Mouse (Mus musculus) ovary, adult 18-20 months (tissue): ENCODE measurements around the gene Washc2.
A peak's percentile ranks its signal among the peaks of the same experiment; 100 is the strongest.
"Not testable (repeated sequence)": the region's sequence is repeated elsewhere in the genome, so short reads cannot be mapped to it uniquely, and the experiment has no call there.

Source experiments
- DNase-seq: peaks from one replicate; pipeline ENCODE4 v3.0.0; 2022; ENCODE audit warnings: low spot score, mixed read lengths

The Washc2 gene

DNA sequence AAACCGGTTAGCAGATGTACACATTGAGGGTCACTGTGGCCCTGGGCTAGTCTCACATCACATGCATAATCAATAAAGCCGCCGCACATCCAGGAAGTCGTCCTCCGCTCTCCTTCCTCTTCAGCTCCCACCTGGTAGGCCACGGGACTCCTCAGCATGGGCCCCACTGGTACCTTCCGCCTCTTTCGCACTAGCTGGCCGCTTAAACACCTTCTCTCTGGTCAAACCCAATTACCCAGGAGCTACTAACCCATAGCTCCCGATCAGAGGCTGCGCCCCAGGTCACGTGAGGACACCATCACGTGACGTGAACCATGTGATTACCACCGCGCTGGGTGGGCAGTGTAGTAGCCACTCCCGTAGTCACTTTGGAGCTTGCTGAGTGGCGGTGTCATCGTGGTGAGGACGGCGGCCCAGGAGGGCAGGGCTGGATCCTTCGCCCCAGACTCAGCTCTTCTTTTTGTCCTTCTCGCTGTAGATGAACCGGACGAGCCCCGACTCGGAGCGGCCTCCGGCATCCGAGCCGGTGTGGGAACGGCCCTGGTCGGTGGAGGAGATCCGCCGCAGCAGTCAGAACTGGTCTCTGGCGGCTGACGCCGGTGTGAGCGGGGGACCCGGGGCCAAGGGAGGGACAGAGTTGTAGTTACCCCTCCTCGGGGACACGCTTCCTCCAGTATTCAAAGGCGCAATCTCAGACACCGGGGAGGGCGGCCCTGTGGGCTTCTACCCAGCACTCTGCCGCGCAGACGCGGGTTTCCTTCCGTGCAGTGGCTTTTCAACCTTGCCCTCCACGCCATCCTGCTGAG lies at the start of gene Washc2:
Washc2 (plus strand) TSS at position 310 of the 806 bp plus-strand sequence.
- DNase-seq: peak; percentile 94

DNA sequence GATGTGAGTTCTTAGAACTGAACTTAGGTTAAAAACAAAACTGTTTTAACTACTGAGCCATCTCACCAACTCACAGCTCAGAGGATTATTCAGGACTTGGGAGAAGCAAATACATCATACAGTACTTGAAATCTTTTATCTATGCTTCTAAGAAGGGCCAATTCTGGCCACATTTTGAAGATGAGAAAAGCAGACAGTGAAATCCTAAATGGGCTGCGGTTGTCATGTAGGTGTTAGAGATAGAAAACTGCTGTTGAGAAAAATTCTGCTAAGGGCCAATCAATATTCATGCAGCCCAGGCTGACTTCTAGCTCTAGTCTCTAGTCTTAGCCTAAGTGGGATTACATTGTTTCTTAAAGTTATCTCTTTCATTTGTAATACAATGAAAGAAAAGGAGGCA lies 41.5 kb upstream of the Washc2 start:
- no peak for DNase-seq

DNA sequence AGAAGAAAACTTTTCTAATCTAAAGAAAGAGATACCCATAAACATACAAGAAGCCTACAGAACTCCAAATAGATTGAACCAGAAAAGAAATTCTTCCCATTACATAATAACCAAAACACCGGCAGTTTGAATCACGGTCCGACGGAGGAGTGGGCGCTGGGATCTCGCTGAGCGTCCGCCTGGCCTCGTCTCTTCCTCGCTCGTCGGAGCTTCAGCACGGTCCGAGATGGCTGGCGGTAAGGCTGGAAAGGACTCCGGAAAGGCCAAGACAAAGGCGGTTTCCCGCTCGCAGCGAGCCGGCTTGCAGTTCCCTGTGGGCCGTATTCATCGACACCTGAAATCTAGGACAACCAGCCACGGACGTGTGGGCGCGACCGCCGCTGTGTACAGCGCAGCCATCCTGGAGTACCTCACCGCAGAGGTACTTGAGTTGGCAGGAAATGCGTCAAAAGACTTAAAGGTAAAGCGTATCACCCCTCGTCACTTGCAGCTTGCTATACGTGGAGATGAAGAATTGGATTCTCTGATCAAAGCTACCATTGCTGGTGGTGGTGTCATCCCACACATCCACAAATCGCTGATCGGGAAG lies 34.2 kb upstream of the Washc2 start:
- not testable (repeated sequence) for DNase-seq

DNA sequence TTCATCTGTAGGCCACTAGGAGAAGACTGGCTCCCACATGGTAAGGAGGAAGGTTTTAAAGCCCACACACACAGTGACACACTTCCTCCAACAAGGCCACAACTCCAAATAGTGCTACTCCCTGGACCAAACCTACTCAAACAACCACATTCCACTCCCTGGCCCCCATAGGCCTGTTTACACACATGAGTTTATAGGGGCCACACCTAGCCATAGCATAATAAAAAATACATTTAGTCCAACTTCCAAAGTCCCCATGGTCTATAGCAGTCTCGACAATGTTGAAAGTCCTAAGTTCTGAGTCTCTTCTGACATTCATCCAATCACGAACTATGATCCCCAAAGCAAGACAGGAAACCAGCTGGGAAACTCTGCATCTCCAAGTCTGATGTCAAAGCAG lies 29.5 kb upstream of the Washc2 start:
- DNase-seq: no peak

DNA sequence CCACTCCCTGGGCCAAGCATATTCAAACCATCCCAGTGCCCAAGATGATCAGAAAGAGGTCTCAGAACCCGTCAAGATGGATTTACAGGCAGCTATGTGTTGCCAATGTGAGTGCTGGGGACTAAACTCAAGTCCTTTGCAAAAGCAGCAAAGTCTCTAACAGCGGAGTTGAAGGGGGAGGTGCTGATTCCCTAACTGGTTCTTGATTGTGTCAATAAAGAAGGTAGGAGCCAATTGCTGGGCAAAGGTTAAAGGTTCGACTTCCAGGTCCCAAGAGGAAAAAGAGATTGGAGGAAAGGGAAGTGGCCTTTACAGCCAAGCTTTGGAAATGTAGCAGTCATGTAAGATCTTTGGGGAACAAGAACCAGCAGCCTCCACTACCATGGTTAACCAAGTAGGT lies 27.1 kb upstream of the Washc2 start:
- no peak for DNase-seq

DNA sequence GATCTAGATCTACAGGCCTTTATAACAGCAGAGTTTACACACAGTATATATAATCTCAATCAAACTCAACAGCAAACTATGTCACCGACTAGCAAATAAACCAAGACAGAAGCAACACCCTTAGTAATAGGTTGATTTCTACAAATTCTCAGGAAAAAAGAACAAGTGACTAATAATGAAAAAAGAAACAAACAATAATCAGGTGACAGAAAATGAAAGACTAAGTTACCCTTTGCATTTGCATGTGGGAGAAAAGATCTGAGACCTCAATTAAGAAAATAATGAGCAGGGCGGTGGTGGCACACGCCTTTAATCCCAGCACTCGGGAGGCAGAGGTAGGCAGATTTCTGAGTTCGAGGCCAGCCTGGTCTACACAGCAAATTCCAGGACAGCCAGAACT lies 24.3 kb upstream of the Washc2 start:
- no peak for DNase-seq

DNA sequence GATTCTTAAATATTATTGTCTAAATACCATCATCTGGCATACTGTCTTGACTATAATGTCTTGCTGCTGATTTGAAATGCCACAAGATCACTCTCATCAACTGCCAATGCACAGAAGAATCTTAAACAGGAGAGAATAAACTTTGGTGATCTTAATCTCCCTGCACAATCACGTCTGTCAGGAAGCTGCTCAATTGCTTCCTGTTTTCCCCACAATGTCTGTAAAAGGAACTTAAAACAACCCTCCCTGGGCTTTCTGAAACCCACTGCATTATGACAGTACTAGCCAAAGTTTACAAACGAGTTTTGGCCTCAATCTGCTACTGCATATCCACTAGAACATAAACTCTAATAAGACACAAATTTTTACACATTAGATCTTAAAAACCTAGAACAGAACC lies 21.4 kb upstream of the Washc2 start:
- no peak for DNase-seq

DNA sequence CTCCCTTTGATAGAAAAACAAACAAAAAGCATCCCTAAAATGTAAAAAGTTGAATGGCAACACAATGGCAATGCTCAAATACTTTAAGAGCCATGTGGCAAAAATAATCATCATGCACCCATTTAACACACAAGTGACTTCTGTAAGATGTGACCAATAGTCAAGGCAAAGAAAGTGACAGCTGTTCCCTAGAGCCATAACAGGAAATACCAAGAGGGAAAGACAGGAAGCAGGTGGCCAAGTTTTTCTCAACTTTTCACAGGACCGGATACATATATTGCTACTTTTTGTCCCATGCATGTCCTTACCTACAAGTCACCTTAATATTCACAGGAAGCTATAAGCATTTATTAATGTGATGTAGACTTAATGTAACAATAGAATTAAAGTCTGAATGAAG lies 18.4 kb upstream of the Washc2 start:
- DNase-seq: no peak

DNA sequence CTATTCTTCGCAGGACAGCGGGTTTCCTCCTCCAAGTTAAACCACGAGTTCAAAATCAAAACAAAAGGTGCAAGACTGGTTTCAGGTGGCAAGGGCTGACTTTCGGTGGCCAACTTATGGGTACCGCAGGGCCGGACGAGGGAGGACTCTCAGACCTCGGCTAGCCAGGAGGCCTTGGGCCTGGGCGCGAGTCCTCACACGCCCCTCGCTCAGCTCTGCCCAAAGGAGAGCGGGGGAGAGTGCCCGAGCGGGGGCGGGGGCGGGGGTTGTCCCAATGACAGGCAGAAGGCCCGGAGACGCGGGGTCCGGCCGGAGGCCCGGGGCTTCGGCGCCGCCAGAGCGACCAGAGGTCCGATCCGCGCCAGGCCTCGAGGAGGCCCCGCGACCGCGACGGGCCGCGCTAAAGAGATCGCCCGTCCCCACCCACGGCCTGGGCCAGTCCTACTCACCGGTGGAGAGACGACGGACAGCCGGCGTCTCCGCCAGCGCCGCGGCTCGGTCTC lies 15.0 kb upstream of the Washc2 start:
- DNase-seq: peak; percentile 40

DNA sequence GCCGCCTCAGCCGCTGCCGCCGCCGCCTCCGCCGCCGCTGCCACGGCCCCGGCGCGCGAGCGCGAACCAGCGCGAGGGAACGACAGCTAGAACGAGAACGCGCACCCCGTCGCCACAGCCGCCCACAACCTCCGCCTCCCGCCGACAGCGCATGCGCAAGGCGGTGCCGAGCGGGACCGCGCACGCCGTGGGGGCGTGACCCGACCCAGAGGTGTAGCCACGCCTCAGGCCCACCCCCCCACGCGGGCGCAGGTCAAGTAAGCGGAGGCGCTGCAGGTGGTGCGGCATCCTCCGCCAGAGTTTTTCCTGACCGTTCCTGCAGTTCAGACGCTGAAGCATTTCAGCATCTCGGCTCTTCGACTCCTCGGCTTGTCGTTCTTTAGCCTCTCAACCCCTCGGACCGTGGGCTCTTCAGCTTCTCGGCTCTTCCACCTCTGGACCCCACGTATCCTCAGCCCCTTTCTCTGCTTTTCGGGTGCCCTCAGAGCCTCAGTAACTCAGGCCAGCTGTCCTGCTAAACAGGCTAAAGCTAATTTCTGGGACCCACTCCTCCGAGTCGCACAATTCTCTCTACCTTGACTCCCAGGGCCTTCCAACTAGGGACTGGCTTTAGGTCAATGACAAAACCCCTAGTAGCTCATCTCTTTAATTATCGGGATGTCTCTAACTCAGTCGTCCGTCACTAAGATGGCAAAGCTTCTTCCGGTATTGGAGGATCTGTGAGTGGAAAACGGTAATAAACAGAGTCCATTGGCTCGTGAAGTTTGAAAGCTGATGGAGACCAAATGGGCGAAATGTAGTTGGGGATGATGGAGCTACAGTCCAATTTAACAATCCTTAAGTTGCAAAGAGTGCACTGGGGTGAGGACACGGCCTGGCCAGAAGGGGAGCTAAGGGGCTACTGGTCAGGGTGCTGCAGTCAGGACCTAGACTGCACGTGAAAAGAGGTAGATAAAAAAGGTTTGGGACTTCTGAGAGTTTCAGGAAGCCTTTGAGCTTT lies 14.1 kb upstream of the Washc2 start, which contains the start of gene Tmcc1:
Tmcc1 (minus strand) TSS at position 93 of the 1,000 bp plus-strand sequence.
- DNase-seq: peak; percentile 96

DNA sequence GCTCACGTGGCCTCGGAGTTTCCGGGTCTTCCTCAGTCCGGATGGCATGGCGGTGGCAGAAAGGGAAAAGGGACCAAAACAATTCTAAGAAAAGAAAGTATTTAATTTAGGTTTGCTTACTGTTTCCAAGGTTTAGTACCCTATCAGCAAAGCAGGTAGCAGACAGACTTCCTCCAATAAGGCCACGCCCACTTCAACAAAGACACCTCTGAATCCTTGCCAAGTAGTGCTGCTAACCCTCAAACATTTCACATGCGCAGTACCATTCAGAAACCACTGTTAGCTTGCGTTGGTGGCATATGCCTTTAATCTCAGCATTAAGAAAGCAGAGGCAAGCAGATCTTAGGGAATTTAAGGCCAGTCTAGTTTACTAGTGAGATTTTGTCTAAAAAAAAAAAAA lies 12.0 kb upstream of the Washc2 start:
- DNase-seq: no peak

DNA sequence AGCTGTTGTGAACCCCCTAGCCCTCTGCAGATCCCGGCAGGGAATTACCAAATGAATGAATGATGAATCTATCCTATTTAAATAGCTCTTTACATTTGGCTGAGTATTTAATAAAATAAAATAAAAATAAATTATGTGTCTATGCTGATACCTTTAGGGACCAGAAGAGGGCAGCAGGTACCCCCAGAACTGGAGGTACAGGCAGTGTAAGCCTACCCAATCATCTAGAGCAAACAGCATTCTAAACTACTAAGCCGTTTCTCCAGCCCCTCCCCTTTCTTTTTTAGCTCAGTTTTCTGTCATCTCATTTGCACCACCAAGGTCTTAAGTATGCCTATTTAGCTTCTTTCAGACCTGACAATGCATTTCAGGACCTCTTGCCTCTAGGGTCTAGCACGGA lies 9.7 kb upstream of the Washc2 start:
- no peak for DNase-seq

DNA sequence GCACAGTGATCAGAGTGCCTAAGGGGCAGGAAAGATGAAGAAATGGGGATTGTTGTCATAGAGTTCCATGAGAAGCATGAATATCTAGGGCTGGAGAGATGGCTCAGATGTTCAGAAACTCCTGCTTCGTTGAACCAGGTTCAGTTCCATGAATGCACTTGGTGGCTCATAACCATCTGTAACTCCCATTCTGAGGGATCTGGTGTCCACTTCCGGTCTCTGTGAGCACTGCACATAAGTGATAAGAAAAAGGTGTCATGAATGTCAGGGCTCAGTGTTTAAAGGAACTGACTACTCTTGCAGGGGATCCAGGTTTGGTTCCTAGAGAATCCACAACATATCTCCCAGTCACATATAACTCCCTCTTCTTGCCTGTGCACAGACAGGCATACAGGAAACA lies 8.2 kb upstream of the Washc2 start:
- no peak for DNase-seq

DNA sequence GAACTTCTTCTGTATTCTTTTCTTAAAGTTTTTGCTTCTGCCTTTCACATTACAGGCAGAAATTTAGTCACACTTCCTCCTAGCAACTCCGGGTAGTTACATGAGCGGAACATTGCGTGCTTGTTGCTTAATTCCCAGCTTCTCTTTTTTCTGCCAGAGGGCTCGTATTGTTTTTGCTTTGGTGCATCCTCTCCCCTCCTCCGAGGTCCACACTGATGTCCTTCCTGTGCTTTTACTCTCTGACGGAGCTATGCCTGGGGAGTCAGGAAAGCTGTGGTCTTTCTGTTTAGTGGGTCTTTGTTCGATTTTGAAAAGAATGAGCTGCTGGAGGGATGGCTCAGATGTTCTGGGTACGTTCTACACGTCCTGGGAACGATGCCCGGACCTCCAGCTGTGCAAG lies 19.9 kb downstream of the Washc2 start:
- no peak for DNase-seq

DNA sequence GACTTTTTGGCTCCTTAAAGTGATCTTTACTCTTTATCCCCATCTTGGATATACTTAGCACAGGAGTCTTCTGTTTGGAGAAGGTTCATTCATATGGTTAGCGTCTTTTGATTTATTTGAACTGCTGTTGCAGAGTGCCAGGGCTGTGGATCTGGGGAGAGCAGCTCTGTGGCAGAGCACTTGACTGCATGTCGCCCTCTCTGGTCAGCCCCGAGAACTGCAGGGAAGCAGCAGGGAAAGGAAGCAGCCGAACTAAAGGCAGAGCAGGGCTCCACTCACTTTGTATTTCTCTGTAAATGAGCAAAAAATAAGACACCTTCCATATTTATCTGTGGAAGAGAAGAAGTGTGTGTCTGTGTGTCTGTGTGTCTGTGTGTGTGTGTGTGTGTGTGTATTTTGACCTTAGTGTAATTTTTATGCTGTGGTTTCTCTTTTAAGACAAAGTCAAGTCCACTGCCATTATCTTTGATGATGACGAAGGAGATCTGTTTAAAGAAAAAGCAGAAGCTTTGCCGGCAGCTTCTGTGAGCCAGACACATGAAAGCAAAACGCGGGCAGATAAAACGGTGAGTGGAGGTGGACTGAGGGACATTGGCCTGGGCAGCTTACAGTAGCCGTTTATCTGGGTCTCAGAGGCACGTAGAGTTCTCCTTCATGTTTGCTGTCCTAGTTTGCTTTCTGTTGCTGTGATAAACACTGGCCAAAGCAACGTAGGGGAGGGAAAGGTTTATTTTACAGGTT lies 21.1 kb downstream of the Washc2 start:
- DNase-seq: peak; percentile 36

DNA sequence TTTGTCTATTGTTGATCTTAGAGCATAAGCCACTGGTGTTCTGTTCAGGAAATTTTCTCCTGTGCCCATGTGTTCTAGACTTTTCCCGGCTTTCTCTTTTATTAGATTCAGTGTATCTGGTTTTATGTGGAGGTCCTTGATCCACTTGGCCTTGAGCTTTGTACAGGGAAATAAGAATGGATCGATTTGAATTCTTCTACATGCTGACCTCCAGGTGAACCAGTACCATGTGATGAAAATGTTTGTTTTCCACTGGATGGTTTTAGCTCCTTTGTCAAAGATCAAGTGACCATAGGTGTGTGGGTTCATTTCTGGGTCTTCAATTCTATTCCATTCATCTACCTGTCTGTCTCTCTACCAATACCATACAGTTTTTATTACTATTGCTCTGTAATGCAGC lies 27.0 kb downstream of the Washc2 start:
- not testable (repeated sequence) for DNase-seq

DNA sequence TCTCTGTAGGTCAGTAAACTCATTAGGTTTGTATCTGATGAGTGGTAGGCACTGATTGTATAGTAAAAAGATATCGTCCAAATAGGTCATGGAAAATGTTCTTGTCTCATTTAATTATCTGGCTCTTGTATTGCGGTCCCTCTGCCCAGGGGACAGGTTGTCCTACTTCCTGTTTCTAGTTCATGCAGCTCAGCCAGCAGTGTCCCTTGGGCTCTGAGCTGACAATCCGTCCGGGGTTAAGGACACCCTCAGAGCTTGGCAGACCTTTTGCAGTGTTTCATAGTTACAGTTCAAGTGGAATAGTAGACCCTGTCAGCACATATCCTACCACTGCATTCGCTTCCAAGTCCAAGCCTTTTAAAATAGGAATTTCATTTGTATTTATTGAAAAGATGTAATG lies 27.5 kb downstream of the Washc2 start:
- DNase-seq: no peak

DNA sequence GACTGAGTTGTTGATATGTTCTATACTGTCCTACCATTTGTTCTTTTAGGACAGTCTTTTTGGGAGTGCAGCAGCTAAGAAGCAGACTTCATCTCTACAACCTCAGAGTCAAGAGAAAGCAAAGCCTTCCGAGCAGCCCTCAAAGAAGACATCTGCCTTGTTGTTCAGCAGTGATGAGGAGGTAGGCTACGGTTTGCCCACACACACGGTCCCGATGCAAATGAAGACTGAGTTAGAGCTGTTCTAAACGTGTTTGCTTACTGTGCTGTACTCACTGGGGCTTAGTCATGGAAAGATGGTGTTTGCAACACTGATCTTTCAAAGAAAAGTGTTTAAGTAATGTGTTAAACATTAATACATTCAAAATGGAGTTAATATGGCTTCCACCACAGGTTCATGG lies 30.2 kb downstream of the Washc2 start:
- no peak for DNase-seq

DNA sequence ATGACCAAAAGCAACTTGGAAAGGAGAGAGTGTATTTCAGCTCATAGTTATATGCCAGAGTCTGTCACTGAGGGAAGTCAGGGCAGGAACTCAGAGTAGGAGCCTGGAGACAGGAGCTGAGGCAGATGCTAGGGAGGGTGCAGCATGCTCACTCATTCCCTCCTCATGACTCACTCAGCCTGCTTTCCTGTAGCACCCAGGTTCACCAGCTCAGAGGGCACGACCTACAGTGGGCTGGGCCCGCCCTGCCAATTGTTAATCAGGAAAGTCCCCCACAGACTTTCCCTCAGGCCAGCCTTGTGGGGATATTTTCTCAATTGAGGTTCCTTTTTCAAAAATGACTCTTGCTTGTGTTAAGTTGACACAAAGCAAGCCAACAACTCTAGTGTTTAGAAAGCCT lies 32.5 kb downstream of the Washc2 start:
- DNase-seq: no peak

DNA sequence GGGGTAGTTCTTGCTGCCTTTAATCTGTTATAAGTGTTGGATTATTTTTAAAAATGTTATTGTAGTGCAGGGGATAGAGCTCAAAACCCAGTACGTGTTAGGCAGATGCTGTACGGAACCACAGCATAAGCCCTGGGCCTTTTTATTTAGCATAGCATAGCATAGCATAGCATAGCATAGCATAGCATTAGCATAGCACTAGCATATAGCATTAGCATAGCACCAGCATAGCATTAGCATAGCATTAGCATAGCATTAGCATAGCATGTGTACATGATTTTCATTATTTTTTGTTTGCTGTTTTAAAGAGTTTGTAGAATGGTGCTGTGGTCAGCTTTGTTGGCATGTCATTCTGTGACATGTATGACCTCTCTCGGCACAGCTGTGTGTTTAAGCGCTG lies 51.8 kb downstream of the Washc2 start:
- DNase-seq: no peak

DNA sequence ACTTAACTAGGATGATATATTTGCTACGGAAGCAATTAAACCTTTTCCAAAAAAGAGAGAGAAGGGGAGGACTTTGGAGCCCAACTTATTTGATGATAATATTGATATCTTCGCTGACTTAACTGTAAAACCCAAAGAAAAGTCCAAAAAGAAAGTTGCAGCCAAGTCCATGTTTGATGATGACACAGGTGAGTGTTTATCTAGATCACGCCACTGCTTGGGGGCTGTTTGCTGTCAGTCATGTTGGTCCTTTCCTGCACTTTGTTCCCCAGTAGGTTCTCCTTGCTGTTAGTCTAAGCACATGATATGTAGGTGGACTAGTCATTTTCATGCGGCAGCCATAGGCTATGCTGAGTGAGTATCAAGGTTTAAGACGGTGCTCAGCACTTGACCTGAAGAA lies 52.6 kb downstream of the Washc2 start:
- DNase-seq: no peak

DNA sequence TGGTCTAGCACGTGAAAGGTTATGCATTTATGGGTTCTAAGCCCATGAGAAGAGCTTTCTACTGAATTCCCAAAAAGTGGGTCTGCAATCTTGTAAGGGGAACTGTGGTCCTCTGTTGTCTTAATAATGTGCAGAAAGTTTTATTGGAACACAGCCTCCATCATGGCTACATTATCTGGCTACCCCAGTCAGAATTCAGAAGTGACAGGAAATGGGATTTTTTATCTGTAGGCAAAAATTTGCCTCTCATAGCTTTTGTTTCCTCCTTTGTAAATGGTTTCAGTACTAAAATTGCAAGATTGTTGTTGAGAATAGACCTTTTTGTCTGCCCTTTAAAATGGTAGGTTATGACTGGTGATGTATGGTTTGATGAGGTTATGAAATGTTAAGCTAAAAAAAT lies 55.0 kb downstream of the Washc2 start:
- no peak for DNase-seq
